Mouse (Mus musculus): Measurements from ENCODE around the gene Smarcc2.

DNA sequence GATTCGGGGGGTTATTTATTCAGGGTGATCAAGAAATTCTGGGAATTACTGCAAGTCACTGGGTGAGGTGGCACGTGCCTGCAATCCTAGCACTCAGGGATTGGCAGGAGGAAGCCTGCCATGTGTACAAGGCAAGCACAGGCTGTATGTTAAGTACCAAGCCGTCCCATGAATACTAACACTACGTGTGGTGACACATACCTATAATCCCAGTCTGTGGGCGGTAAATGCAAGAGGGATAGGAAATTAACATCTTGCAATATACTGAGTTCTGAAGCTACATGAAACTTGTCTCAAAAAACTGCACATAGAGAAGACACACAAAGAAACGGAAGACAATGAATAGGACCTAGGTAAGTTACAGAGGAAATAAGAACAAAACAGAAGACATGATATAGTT lies 8.0 kb upstream of the Smarcc2 start:
- no peak for TF ChIP-seq POLR2A (IDR thresholded peaks at IDR 0.05; ENCODE audit: borderline replicate concordance, control insufficient read depth, low read depth, low read length)
- TF ChIP-seq CTCF (IDR thresholded peaks at IDR 0.05; ENCODE audit: control insufficient read depth, insufficient read depth, low read length) = no peak

All from bone marrow, adult 2 months (tissue).